Mouse (Mus musculus): ENCODE measurements around the gene Ksr1.

GRCm38 (mm10) chr11:79148783-79149182 lies 2.6 kb upstream of the Ksr1 start:
- TF ChIP-seq POLR2A (IDR thresholded peaks at IDR 0.05; ENCODE audit: low read depth, low read length) (no peak), CTCF (IDR thresholded peaks at IDR 0.05; ENCODE audit: extremely low read depth, insufficient read depth, insufficient read length, insufficient replicate concordance) (no peak)
